ENCODE assay signal across 20 mouse cellular contexts in genomic region chr9:21736580-21736979, GRCm38 (mm10). TPM values are rescaled to one million over a fixed set of nuclear protein-coding genes. Genes with fewer than 3 reads are reported as not detected.
DNase-seq lines count a peak whose midpoint lies in the region; ATAC-seq lines count a peak whose summit lies in the region.
"Had no signal": no experiment of that assay in that cellular context is flagged by ENCODE, and none has a peak within 500 bp of the region (broad histone marks: within the 10 kb centered on the region; RNA-seq: fewer than 3 reads in every experiment).

No protein-coding gene starts in this region.

- no peak overlapping the region for H3K9ac ChIP-seq in liver, embryonic 13.5 days
- H3K9ac ChIP-seq in liver, embryonic 11.5 days (ENCODE audit: low read depth, low read length): no peak overlapping the region
- no peak overlapping the region for H3K9ac ChIP-seq in forebrain, embryonic 16.5 days (replicated peaks; ENCODE audit: low read depth, low read length)
- H3K9ac ChIP-seq: embryonic facial prominence, embryonic 13.5 days; forebrain, postnatal 0 days; limb, embryonic 15.5 days; neural tube, embryonic 12.5 days had no signal

- H3K4me3 ChIP-seq in liver, embryonic 13.5 days (replicated peaks): no peak overlapping the region
- no peak overlapping the region for H3K4me3 ChIP-seq in liver, embryonic 11.5 days (ENCODE audit: low read depth, low read length)
- H3K4me3 ChIP-seq in forebrain, embryonic 16.5 days (replicated peaks; ENCODE audit: low read length): no peak overlapping the region
- H3K4me3 ChIP-seq: embryonic facial prominence, embryonic 13.5 days; heart, adult 2 months; limb, embryonic 15.5 days; neural tube, embryonic 12.5 days had no signal

- no peak overlapping the region for H3K4me2 ChIP-seq in liver, embryonic 13.5 days
- no peak overlapping the region for H3K4me2 ChIP-seq in liver, embryonic 11.5 days
- H3K4me2 ChIP-seq in forebrain, embryonic 16.5 days (ENCODE audit: low read length): no peak overlapping the region
- H3K4me2 ChIP-seq: embryonic facial prominence, embryonic 13.5 days; limb, embryonic 15.5 days; neural tube, embryonic 12.5 days had no signal

- no peaks in the 10 kb centered on the region for H3K27me3 ChIP-seq in liver, embryonic 13.5 days
- no peaks in the 10 kb centered on the region for H3K27me3 ChIP-seq in liver, embryonic 11.5 days (replicated peaks; ENCODE audit: control insufficient read depth, insufficient read depth, low read length)
- H3K27me3 ChIP-seq in forebrain, embryonic 16.5 days (replicated peaks; ENCODE audit: control insufficient read depth, insufficient read depth, low read length): no peaks in the 10 kb centered on the region
- H3K27me3 ChIP-seq: embryonic facial prominence, embryonic 13.5 days; limb, embryonic 15.5 days; megakaryocyte, embryonic 14.5 days; neural tube, embryonic 12.5 days had no signal

- peaks cover 18% of the 10 kb centered on the region for H3K4me1 ChIP-seq in liver, embryonic 13.5 days (replicated peaks)
- peaks cover 5% of the 10 kb centered on the region; the same call in 1 of the 2 replicates for H3K4me1 ChIP-seq in liver, embryonic 11.5 days (replicated peaks; ENCODE audit: control insufficient read depth, insufficient read depth, low read length)
- H3K4me1 ChIP-seq in forebrain, embryonic 16.5 days (replicated peaks; ENCODE audit: control insufficient read depth, insufficient read depth, low read length): no peaks in the 10 kb centered on the region
- H3K4me1 ChIP-seq: embryonic facial prominence, embryonic 13.5 days; limb, embryonic 15.5 days; neural tube, embryonic 12.5 days had no signal

- H3K27ac ChIP-seq in liver, embryonic 13.5 days: peak overlapping the region; percentile 34
- no peak overlapping the region for H3K27ac ChIP-seq in liver, embryonic 11.5 days (ENCODE audit: low read depth, low read length)
- H3K27ac ChIP-seq in forebrain, embryonic 16.5 days (ENCODE audit: low read length): no peak overlapping the region
- H3K27ac ChIP-seq: embryonic facial prominence, embryonic 13.5 days; heart, adult 2 months; limb, embryonic 15.5 days; neural tube, embryonic 12.5 days; stomach, postnatal 0 days had no signal

- 77% methylated on average over 3 of the region's 3 CpGs for WGBS in liver, embryonic 13.5 days (ENCODE audit: insufficient replicate concordance)
- 75% methylated on average over 3 of the region's 3 CpGs for WGBS in liver, embryonic 11.5 days
- WGBS in forebrain, embryonic 16.5 days: 86% methylated on average over 3 of the region's 3 CpGs

- H3K36me3 ChIP-seq in liver, embryonic 13.5 days: peaks cover 98% of the 10 kb centered on the region
- peaks cover 91% of the 10 kb centered on the region for H3K36me3 ChIP-seq in liver, embryonic 11.5 days (ENCODE audit: control insufficient read depth, insufficient read depth, low read length)
- peaks cover 33% of the 10 kb centered on the region for H3K36me3 ChIP-seq in forebrain, embryonic 16.5 days (ENCODE audit: control insufficient read depth, insufficient read depth)

- ATAC-seq in liver, embryonic 13.5 days (ENCODE audit: low read depth): peak; percentile 30
- ATAC-seq in liver, embryonic 11.5 days (replicated peaks; ENCODE audit: low FRiP score): no peak
- ATAC-seq in forebrain, embryonic 16.5 days: no peak
- ATAC-seq: activated CD4-positive, CD25-positive, alpha-beta regulatory T cell, adult 4 months; forebrain, postnatal 0 days; midbrain, embryonic 16.5 days had no signal

- H3K9me3 ChIP-seq in liver, embryonic 13.5 days (replicated peaks): no peaks in the 10 kb centered on the region
- H3K9me3 ChIP-seq in liver, embryonic 11.5 days (ENCODE audit: control insufficient read depth, low read length): no peaks in the 10 kb centered on the region
- no peaks in the 10 kb centered on the region for H3K9me3 ChIP-seq in forebrain, embryonic 16.5 days (ENCODE audit: control insufficient read depth, low read length)
- H3K9me3 ChIP-seq: embryonic facial prominence, embryonic 13.5 days; limb, embryonic 15.5 days; megakaryocyte, embryonic 14.5 days; neural tube, embryonic 12.5 days had no signal

- DNase-seq in liver, embryonic 13.5 days: no peak
- DNase-seq in liver, embryonic 11.5 days (ENCODE audit: low spot score): no peak
- DNase-seq in kidney, adult 8-10 months: peak; percentile 64 to 86
- peak; percentile 65 to 86 for DNase-seq in kidney, postnatal 36 days
- DNase-seq in lung, postnatal 25 days (ENCODE audit: low spot score): peak; percentile 59
- no peak for DNase-seq in heart, adult 8-10 months (ENCODE audit: low spot score)
- DNase-seq in ovary, postnatal 10 days (ENCODE audit: low spot score): no peak
- DNase-seq: adrenal gland, postnatal 36 days; cerebellum, adult 2 months; forebrain, postnatal 0 days; heart, adult 2 months; right cerebral cortex, postnatal 14 days had no signal

RNA-seq across cellular contexts. Expression of gene Ldlr, which starts 13.3 kb away (rescaled TPM):
- polyA plus RNA-seq in liver, embryonic 13.5 days (2015; fragmentation: Nextera tagmentation; extraction: Ambion mirVana): 18.6 and 22.5 TPM in 2 replicates
- 18.8 and 23.9 TPM in 2 replicates for polyA plus RNA-seq in liver, embryonic 11.5 days (2014; fragmentation: Nextera tagmentation; extraction: Ambion mirVana)
- 16.1 and 18.8 TPM in 2 replicates for polyA plus RNA-seq in forebrain, embryonic 16.5 days (2015; fragmentation: Nextera tagmentation; extraction: Ambion mirVana)
- 1 to 10 TPM; 2.3 to 3.8 (median 3.0) TPM for total RNA-seq in heart, adult 8-10 months (2022)

RNA-seq across cellular contexts. Expression of gene Spc24, which starts 23.5 kb away (rescaled TPM):
- 86.3 and 91.5 TPM in 2 replicates for polyA plus RNA-seq in liver, embryonic 13.5 days (2015; fragmentation: Nextera tagmentation; extraction: Ambion mirVana)
- polyA plus RNA-seq in liver, embryonic 11.5 days (2014; fragmentation: Nextera tagmentation; extraction: Ambion mirVana): 151 and 170 TPM in 2 replicates
- polyA plus RNA-seq in forebrain, embryonic 16.5 days (2015; fragmentation: Nextera tagmentation; extraction: Ambion mirVana): 35.1 and 42.8 TPM in 2 replicates
- total RNA-seq in heart, adult 8-10 months (2022): 1 to 10 TPM; 5.6 to 8.6 (median 7.7) TPM

Comparison
In these comparisons a context has a peak if more than half of its experiments do, and no peak if none do; other contexts are left out.
1. DNase-seq: peak in kidney, adult 8-10 months (2 of 2), kidney, postnatal 36 days (2 of 2) and lung, postnatal 25 days (single experiment); none in liver, embryonic 13.5 days (single experiment), liver, embryonic 11.5 days (single experiment), heart, adult 8-10 months (single experiment) and ovary, postnatal 10 days (single experiment).